Mouse (Mus musculus) brain, embryonic 14.5 days (tissue): ENCODE results near the gene C1s1.

Source experiments
- CTCF ChIP-seq: fragments of 200-500 bp; IDR thresholded peaks from 2 replicates; pipeline ENCODE4 v1.5.1; 2012; ENCODE audit warnings: inconsistent platforms, mild to moderate bottlenecking, moderate library complexity, borderline replicate concordance; ENCODE audit not compliant: insufficient read depth, insufficient read length; ENCODE audit errors: extremely low read depth
- POLR2A ChIP-seq: fragments of 200-500 bp; IDR thresholded peaks from 2 replicates; pipeline ENCODE4 v1.6.1; 2012; ENCODE audit warnings: mild to moderate bottlenecking, inconsistent platforms, borderline replicate concordance; ENCODE audit not compliant: poor library complexity, insufficient read depth, insufficient read length, severe bottlenecking; ENCODE audit errors: extremely low read depth

GRCm38 (mm10) chr6:124502021-124502420, 40.1 kb downstream of the C1s1 start:
- TF ChIP-seq CTCF = no peak
- no peak for TF ChIP-seq POLR2A
